Mouse (Mus musculus): ENCODE measurements around the gene Lag3. TPM values are rescaled to one million over a fixed set of nuclear protein-coding genes. Genes with fewer than 3 reads are reported as not detected.

Lag3 gene
- polyA plus RNA-seq, 1 experiment from 2014 or later = 1.7 TPM

- Histone ChIP-seq H3K9ac (ENCODE audit: low read depth, low read length) (no peak overlapping the region), H3K36me3 (ENCODE audit: control insufficient read depth, insufficient read depth, low read length) (peaks cover 61% of the 10 kb centered on the region), H3K27ac (ENCODE audit: low read depth, low read length) (no peak overlapping the region), H3K27me3 (ENCODE audit: control insufficient read depth, insufficient read depth, low read length) (no peaks in the 10 kb centered on the region), H3K4me2 (replicated peaks; ENCODE audit: low read depth, low read length) (no peak overlapping the region), H3K4me3 (ENCODE audit: low read length) (no peak overlapping the region), H3K4me1 (ENCODE audit: control insufficient read depth, insufficient read depth, low read length) (peaks cover 12% of the 10 kb centered on the region; the same call in 1 of the 2 replicates), H3K9me3 (ENCODE audit: control insufficient read depth, low read length) (no peaks in the 10 kb centered on the region)
- no peak for ATAC-seq (ENCODE audit: low FRiP score, low TSS enrichment)
- WGBS = 88% methylated on average over 2 of the region's 2 CpGs
Observed at GRCm38 (mm10) chr6:124937493-124937892, 26.0 kb upstream of the Lag3 start.

DNA sequence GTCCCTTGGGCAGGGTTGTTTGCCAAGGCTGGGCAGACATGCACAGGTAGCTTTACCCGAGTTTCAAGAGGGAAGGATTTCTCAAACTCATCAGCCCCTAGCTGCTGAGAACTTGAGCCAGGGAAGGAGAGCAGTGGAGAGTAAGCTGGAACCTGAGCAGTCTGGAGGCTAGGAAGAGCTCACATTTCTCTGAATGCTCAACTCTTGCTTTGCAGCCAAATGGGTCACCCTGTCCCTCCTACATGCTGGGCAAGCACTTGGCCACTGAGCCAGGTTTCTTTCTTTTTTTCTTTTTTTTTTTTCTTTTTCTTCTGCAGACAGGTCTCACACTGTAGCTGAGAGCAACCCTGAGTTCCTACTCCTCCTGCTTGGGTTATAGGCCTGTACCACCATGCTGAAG is 25.2 kb upstream of the Lag3 start:
- Histone ChIP-seq H3K4me3 (ENCODE audit: low read length) (no peak overlapping the region), H3K9ac (ENCODE audit: low read depth, low read length) (no peak overlapping the region), H3K27ac (ENCODE audit: low read depth, low read length) (no peak overlapping the region), H3K36me3 (ENCODE audit: control insufficient read depth, insufficient read depth, low read length) (peaks cover 61% of the 10 kb centered on the region), H3K9me3 (ENCODE audit: control insufficient read depth, low read length) (no peaks in the 10 kb centered on the region), H3K27me3 (ENCODE audit: control insufficient read depth, insufficient read depth, low read length) (no peaks in the 10 kb centered on the region), H3K4me2 (replicated peaks; ENCODE audit: low read depth, low read length) (no peak overlapping the region), H3K4me1 (ENCODE audit: control insufficient read depth, insufficient read depth, low read length) (peaks cover 14% of the 10 kb centered on the region; the same call in 1 of the 2 replicates)
- no peak for ATAC-seq (ENCODE audit: low FRiP score, low TSS enrichment)
- WGBS = 77% methylated on average over 1 of the region's 1 CpGs

- Histone ChIP-seq H3K9ac (ENCODE audit: low read depth, low read length) (no peak overlapping the region), H3K36me3 (ENCODE audit: control insufficient read depth, insufficient read depth, low read length) (peaks cover 61% of the 10 kb centered on the region), H3K4me1 (ENCODE audit: control insufficient read depth, insufficient read depth, low read length) (peaks cover 21% of the 10 kb centered on the region; the same call in 1 of the 2 replicates), H3K4me2 (replicated peaks; ENCODE audit: low read depth, low read length) (no peak overlapping the region), H3K27ac (ENCODE audit: low read depth, low read length) (no peak overlapping the region), H3K27me3 (ENCODE audit: control insufficient read depth, insufficient read depth, low read length) (no peaks in the 10 kb centered on the region), H3K4me3 (ENCODE audit: low read length) (no peak overlapping the region), H3K9me3 (ENCODE audit: control insufficient read depth, low read length) (no peaks in the 10 kb centered on the region)
- ATAC-seq (ENCODE audit: low FRiP score, low TSS enrichment) = no peak
- 93% methylated on average over 7 of the region's 7 CpGs for WGBS
Observed at GRCm38 (mm10) chr6:124934670-124935069, 23.2 kb upstream of the Lag3 start.

- 91% methylated on average over 3 of the region's 3 CpGs for WGBS
- Histone ChIP-seq H3K4me1 (ENCODE audit: control insufficient read depth, insufficient read depth, low read length) (peaks cover 21% of the 10 kb centered on the region; the same call in 1 of the 2 replicates), H3K36me3 (ENCODE audit: control insufficient read depth, insufficient read depth, low read length) (peaks cover 48% of the 10 kb centered on the region), H3K4me2 (replicated peaks; ENCODE audit: low read depth, low read length) (no peak overlapping the region), H3K4me3 (ENCODE audit: low read length) (no peak overlapping the region), H3K9me3 (ENCODE audit: control insufficient read depth, low read length) (no peaks in the 10 kb centered on the region), H3K27ac (ENCODE audit: low read depth, low read length) (no peak overlapping the region), H3K9ac (ENCODE audit: low read depth, low read length) (no peak overlapping the region), H3K27me3 (ENCODE audit: control insufficient read depth, insufficient read depth, low read length) (no peaks in the 10 kb centered on the region)
- ATAC-seq (ENCODE audit: low FRiP score, low TSS enrichment) = no peak
Observed at GRCm38 (mm10) chr6:124933127-124933526, 21.6 kb upstream of the Lag3 start.

GRCm38 (mm10) chr6:124932314-124932695 is 20.8 kb upstream of the Lag3 start:
- ATAC-seq (ENCODE audit: low FRiP score, low TSS enrichment) = no peak
- 35% methylated on average over 12 of the region's 12 CpGs for WGBS
- H3K9ac ChIP-seq (ENCODE audit: low read depth, low read length) = peak overlapping the region; percentile 95
- peaks cover 40% of the 10 kb centered on the region for H3K36me3 ChIP-seq (ENCODE audit: control insufficient read depth, insufficient read depth, low read length)
- H3K27ac ChIP-seq (ENCODE audit: low read depth, low read length) = peak overlapping the region; percentile 97
- no peaks in the 10 kb centered on the region for H3K9me3 ChIP-seq (ENCODE audit: control insufficient read depth, low read length)
- peak overlapping the region; percentile 93 for H3K4me3 ChIP-seq (ENCODE audit: low read length)
- H3K4me1 ChIP-seq (ENCODE audit: control insufficient read depth, insufficient read depth, low read length) = peaks cover 21% of the 10 kb centered on the region; the same call in 1 of the 2 replicates
- no peaks in the 10 kb centered on the region for H3K27me3 ChIP-seq (ENCODE audit: control insufficient read depth, insufficient read depth, low read length)
- H3K4me2 ChIP-seq (replicated peaks; ENCODE audit: low read depth, low read length) = peak overlapping the region; percentile 82

GRCm38 (mm10) chr6:124931525-124932313 is 20.2 kb upstream of the Lag3 start:
- under 1% methylated on average over 48 of the region's 48 CpGs for WGBS
- peaks cover 34% of the 10 kb centered on the region for H3K36me3 ChIP-seq (ENCODE audit: control insufficient read depth, insufficient read depth, low read length)
- H3K4me1 ChIP-seq (ENCODE audit: control insufficient read depth, insufficient read depth, low read length) = peaks cover 21% of the 10 kb centered on the region; the same call in 1 of the 2 replicates
- peak; percentile 22 for ATAC-seq (ENCODE audit: low FRiP score, low TSS enrichment)
- no peaks in the 10 kb centered on the region for H3K9me3 ChIP-seq (ENCODE audit: control insufficient read depth, low read length)
- H3K27ac ChIP-seq (ENCODE audit: low read depth, low read length) = peak overlapping the region; percentile 97
- H3K4me3 ChIP-seq (ENCODE audit: low read length) = peak overlapping the region; percentile 93
- no peaks in the 10 kb centered on the region for H3K27me3 ChIP-seq (ENCODE audit: control insufficient read depth, insufficient read depth, low read length)
- peak overlapping the region; percentile 95 for H3K9ac ChIP-seq (ENCODE audit: low read depth, low read length)
- H3K4me2 ChIP-seq (replicated peaks; ENCODE audit: low read depth, low read length) = peak overlapping the region; percentile 82

- peak within 1 kb of the TSS; percentile 97 for H3K27ac ChIP-seq (ENCODE audit: low read depth, low read length)
- no peaks in the 10 kb centered on the region for H3K9me3 ChIP-seq (ENCODE audit: control insufficient read depth, low read length)
- 2% methylated on average over 52 of the region's 64 CpGs for WGBS
- H3K27me3 ChIP-seq (ENCODE audit: control insufficient read depth, insufficient read depth, low read length) = no peaks in the 10 kb centered on the region
- H3K4me2 ChIP-seq (replicated peaks; ENCODE audit: low read depth, low read length) = peak within 1 kb of the TSS; percentile 82
- peaks cover 26% of the 10 kb centered on the region for H3K36me3 ChIP-seq (ENCODE audit: control insufficient read depth, insufficient read depth, low read length)
- peak; percentile 96 for ATAC-seq (ENCODE audit: low FRiP score, low TSS enrichment)
- peak within 1 kb of the TSS; percentile 93 for H3K4me3 ChIP-seq (ENCODE audit: low read length)
- H3K4me1 ChIP-seq (ENCODE audit: control insufficient read depth, insufficient read depth, low read length) = peaks cover 21% of the 10 kb centered on the region; the same call in 1 of the 2 replicates
- peak within 1 kb of the TSS; percentile 95 for H3K9ac ChIP-seq (ENCODE audit: low read depth, low read length)
Observed at GRCm38 (mm10) chr6:124930754-124931524, 19.4 kb upstream of the Lag3 start, which contains the start of gene Mlf2. Gene Mlf2 (plus strand): TSS chr6:124931386.

- peak overlapping the region; percentile 85; the same call in 1 of the 2 replicates for H3K27ac ChIP-seq (ENCODE audit: low read depth, low read length)
- H3K4me2 ChIP-seq (replicated peaks; ENCODE audit: low read depth, low read length) = peak overlapping the region; percentile 36
- WGBS = 22% methylated on average over 1 of the region's 1 CpGs
- no peaks in the 10 kb centered on the region for H3K9me3 ChIP-seq (ENCODE audit: control insufficient read depth, low read length)
- peak overlapping the region; percentile 93; the same call in 1 of the 2 replicates for H3K4me3 ChIP-seq (ENCODE audit: low read length)
- H3K4me1 ChIP-seq (ENCODE audit: control insufficient read depth, insufficient read depth, low read length) = peaks cover 26% of the 10 kb centered on the region
- H3K36me3 ChIP-seq (ENCODE audit: control insufficient read depth, insufficient read depth, low read length) = peaks cover 19% of the 10 kb centered on the region
- no peaks in the 10 kb centered on the region for H3K27me3 ChIP-seq (ENCODE audit: control insufficient read depth, insufficient read depth, low read length)
- no peak for ATAC-seq (ENCODE audit: low FRiP score, low TSS enrichment)
- H3K9ac ChIP-seq (ENCODE audit: low read depth, low read length) = peak overlapping the region; percentile 95; the same call in 1 of the 2 replicates
Observed at GRCm38 (mm10) chr6:124930231-124930630, 18.7 kb upstream of the Lag3 start.

Data from kidney, embryonic 14.5 days (tissue).